Mouse (Mus musculus) c-Kit-negative CD71-positive TER-119-positive erythroid progenitor cells, embryonic 14.5 days (primary cell): ENCODE measurements around the gene Prdx6.

Source experiments
- DNase-seq: peaks from one replicate; pipeline ENCODE4 v3.0.0-alpha.2; 2013; ENCODE audit warnings: low read depth, low spot score

Gene Prdx6

GRCm38 (mm10) chr1:161250604-161251416, at the start of gene Prdx6:
Gene Prdx6, minus strand, starts transcription at chr1:161251219.
- DNase-seq, result peak; percentile 69

- DNase-seq, result no peak
Observed at GRCm38 (mm10) chr1:161288256-161288655, 37.2 kb upstream of the Prdx6 start.

GRCm38 (mm10) chr1:161286726-161287310, 35.8 kb upstream of the Prdx6 start:
- DNase-seq, result peak; percentile 51

- DNase-seq, result no peak
Observed at GRCm38 (mm10) chr1:161281054-161281688, 30.2 kb upstream of the Prdx6 start.

- no peak for DNase-seq
Observed at GRCm38 (mm10) chr1:161279244-161279908, 28.4 kb upstream of the Prdx6 start.

GRCm38 (mm10) chr1:161273486-161273885, 22.5 kb upstream of the Prdx6 start:
- DNase-seq, result no peak

- no peak for DNase-seq
Observed at GRCm38 (mm10) chr1:161271461-161271810, 20.4 kb upstream of the Prdx6 start.

- DNase-seq, result no peak
Observed at GRCm38 (mm10) chr1:161270776-161271460, 19.9 kb upstream of the Prdx6 start.

GRCm38 (mm10) chr1:161269346-161269745, 18.3 kb upstream of the Prdx6 start:
- DNase-seq, result no peak

- no peak for DNase-seq
Observed at GRCm38 (mm10) chr1:161268884-161269283, 17.9 kb upstream of the Prdx6 start.

- no peak for DNase-seq
Observed at GRCm38 (mm10) chr1:161268116-161268515, 17.1 kb upstream of the Prdx6 start.

GRCm38 (mm10) chr1:161264961-161265360, 13.9 kb upstream of the Prdx6 start:
- DNase-seq, result no peak

GRCm38 (mm10) chr1:161263584-161263983, 12.6 kb upstream of the Prdx6 start:
- no peak for DNase-seq

GRCm38 (mm10) chr1:161262542-161262941, 11.5 kb upstream of the Prdx6 start:
- DNase-seq, result no peak

GRCm38 (mm10) chr1:161260761-161261160, 9.7 kb upstream of the Prdx6 start:
- DNase-seq, result no peak

- no peak for DNase-seq
Observed at GRCm38 (mm10) chr1:161259142-161259541, 8.1 kb upstream of the Prdx6 start.

- no peak for DNase-seq
Observed at GRCm38 (mm10) chr1:161258331-161258730, 7.3 kb upstream of the Prdx6 start.

- no peak for DNase-seq
Observed at GRCm38 (mm10) chr1:161256918-161257317, 5.9 kb upstream of the Prdx6 start.

- no peak for DNase-seq
Observed at GRCm38 (mm10) chr1:161254361-161254760, 3.3 kb upstream of the Prdx6 start.

- DNase-seq, result no peak
Observed at GRCm38 (mm10) chr1:161252901-161253300, 1.9 kb upstream of the Prdx6 start.

GRCm38 (mm10) chr1:161252365-161252764, 1.3 kb upstream of the Prdx6 start:
- DNase-seq, result no peak
